Mouse (Mus musculus): ENCODE measurements at regions not wholly inside any gene's neighbourhood (a gene's known extent, or its start where the extent isn't known, plus 50 kb on each side); places are given as distances from the start of the nearest gene placed in this dataset.

GRCm38 (mm10) chr3:151000217-151000616 lies 437.5 kb upstream of the Adgrl4 start:
- Histone ChIP-seq H3K27ac (replicated peaks) (no peak overlapping the region), H3K9ac (ENCODE audit: low read length) (no peak overlapping the region), H3K4me1 (replicated peaks; ENCODE audit: control insufficient read depth, insufficient read depth) (no peaks in the 10 kb centered on the region), H3K4me2 (replicated peaks; ENCODE audit: low read depth) (no peak overlapping the region), H3K36me3 (ENCODE audit: control insufficient read depth, insufficient read depth, low read length) (no peaks in the 10 kb centered on the region), H3K9me3 (ENCODE audit: control insufficient read depth, low read length) (no peaks in the 10 kb centered on the region), H3K4me3 (ENCODE audit: low read depth, low read length) (no peak overlapping the region), H3K27me3 (ENCODE audit: control insufficient read depth, insufficient read depth, low read length) (no peaks in the 10 kb centered on the region)
- 28% methylated on average over 5 of the region's 5 CpGs for WGBS
- TF ChIP-seq EP300 (optimal IDR thresholded peaks at IDR 0.05) (no peak), CTCF (IDR thresholded peaks at IDR 0.05; ENCODE audit: low read depth) (no peak)
- no peak for ATAC-seq (ENCODE audit: low FRiP score, low TSS enrichment)
- no peak for DNase-seq (ENCODE audit: low spot score)

- ATAC-seq (ENCODE audit: low FRiP score, low TSS enrichment) (no peak), DNase-seq (ENCODE audit: low spot score) (peak; percentile 19)
- H3K27me3 ChIP-seq (ENCODE audit: control insufficient read depth, insufficient read depth, low read length) = no peaks in the 10 kb centered on the region
- no peak overlapping the region for H3K4me3 ChIP-seq (ENCODE audit: low read depth, low read length)
- no peak overlapping the region for H3K4me2 ChIP-seq (replicated peaks; ENCODE audit: low read depth)
- H3K9ac ChIP-seq (ENCODE audit: low read length) = no peak overlapping the region
- TF ChIP-seq EP300 (optimal IDR thresholded peaks at IDR 0.05) = no peak
- TF ChIP-seq CTCF (IDR thresholded peaks at IDR 0.05; ENCODE audit: low read depth) = peak; percentile 74
- no peaks in the 10 kb centered on the region for H3K9me3 ChIP-seq (ENCODE audit: control insufficient read depth, low read length)
- no peaks in the 10 kb centered on the region for H3K4me1 ChIP-seq (replicated peaks; ENCODE audit: control insufficient read depth, insufficient read depth)
- H3K27ac ChIP-seq (replicated peaks) = no peak overlapping the region
- 27% methylated on average over 6 of the region's 6 CpGs for WGBS
- no peaks in the 10 kb centered on the region for H3K36me3 ChIP-seq (ENCODE audit: control insufficient read depth, insufficient read depth, low read length)
These were observed 435.7 kb upstream of the Adgrl4 start for GRCm38 (mm10) chr3:151001881-151002412.

- Histone ChIP-seq H3K4me3 (ENCODE audit: low read depth, low read length) (no peak overlapping the region), H3K36me3 (ENCODE audit: control insufficient read depth, insufficient read depth, low read length) (no peaks in the 10 kb centered on the region), H3K27me3 (ENCODE audit: control insufficient read depth, insufficient read depth, low read length) (no peaks in the 10 kb centered on the region), H3K9ac (ENCODE audit: low read length) (no peak overlapping the region), H3K4me2 (replicated peaks; ENCODE audit: low read depth) (no peak overlapping the region), H3K4me1 (replicated peaks; ENCODE audit: control insufficient read depth, insufficient read depth) (no peaks in the 10 kb centered on the region), H3K27ac (replicated peaks) (no peak overlapping the region), H3K9me3 (ENCODE audit: control insufficient read depth, low read length) (no peaks in the 10 kb centered on the region)
- WGBS = 84% methylated on average over 3 of the region's 3 CpGs
- ATAC-seq (ENCODE audit: low FRiP score, low TSS enrichment) (no peak), DNase-seq (ENCODE audit: low spot score) (no peak)
- TF ChIP-seq EP300 (optimal IDR thresholded peaks at IDR 0.05) (no peak), CTCF (IDR thresholded peaks at IDR 0.05; ENCODE audit: low read depth) (no peak)
These were observed 434.2 kb upstream of the Adgrl4 start for GRCm38 (mm10) chr3:151003524-151003923.

- ATAC-seq (ENCODE audit: low FRiP score, low TSS enrichment) = no peak
- no peaks in the 10 kb centered on the region for H3K9me3 ChIP-seq (ENCODE audit: control insufficient read depth, low read length)
- no peak overlapping the region for H3K4me2 ChIP-seq (replicated peaks; ENCODE audit: low read depth)
- H3K9ac ChIP-seq (ENCODE audit: low read length) = no peak overlapping the region
- WGBS = 81% methylated on average over 6 of the region's 6 CpGs
- H3K27me3 ChIP-seq (ENCODE audit: control insufficient read depth, insufficient read depth, low read length) = no peaks in the 10 kb centered on the region
- H3K27ac ChIP-seq (replicated peaks) = no peak overlapping the region
- DNase-seq (ENCODE audit: low spot score) = no peak
- H3K36me3 ChIP-seq (ENCODE audit: control insufficient read depth, insufficient read depth, low read length) = no peaks in the 10 kb centered on the region
- no peak overlapping the region for H3K4me3 ChIP-seq (ENCODE audit: low read depth, low read length)
- H3K4me1 ChIP-seq (replicated peaks; ENCODE audit: control insufficient read depth, insufficient read depth) = no peaks in the 10 kb centered on the region
- no peak for TF ChIP-seq CTCF (IDR thresholded peaks at IDR 0.05; ENCODE audit: low read depth)
- TF ChIP-seq EP300 (optimal IDR thresholded peaks at IDR 0.05) = no peak
These were observed 433.7 kb upstream of the Adgrl4 start for GRCm38 (mm10) chr3:151003990-151004389.

- DNase-seq (ENCODE audit: low spot score) (no peak), ATAC-seq (ENCODE audit: low FRiP score, low TSS enrichment) (no peak)
- H3K9me3 ChIP-seq (ENCODE audit: control insufficient read depth, low read length) = no peaks in the 10 kb centered on the region
- H3K36me3 ChIP-seq (ENCODE audit: control insufficient read depth, insufficient read depth, low read length) = no peaks in the 10 kb centered on the region
- TF ChIP-seq EP300 (optimal IDR thresholded peaks at IDR 0.05) (no peak), CTCF (IDR thresholded peaks at IDR 0.05; ENCODE audit: low read depth) (no peak)
- H3K4me1 ChIP-seq (replicated peaks; ENCODE audit: control insufficient read depth, insufficient read depth) = no peaks in the 10 kb centered on the region
- 65% methylated on average over 3 of the region's 3 CpGs for WGBS
- no peaks in the 10 kb centered on the region for H3K27me3 ChIP-seq (ENCODE audit: control insufficient read depth, insufficient read depth, low read length)
- H3K27ac ChIP-seq (replicated peaks) = no peak overlapping the region
- no peak overlapping the region for H3K4me3 ChIP-seq (ENCODE audit: low read depth, low read length)
- no peak overlapping the region for H3K9ac ChIP-seq (ENCODE audit: low read length)
- H3K4me2 ChIP-seq (replicated peaks; ENCODE audit: low read depth) = no peak overlapping the region
These were observed 417.7 kb upstream of the Adgrl4 start for GRCm38 (mm10) chr3:151020014-151020413.

- no peak for DNase-seq (ENCODE audit: low spot score)
- H3K9me3 ChIP-seq (ENCODE audit: control insufficient read depth, low read length) = no peaks in the 10 kb centered on the region
- WGBS = 61% methylated on average over 3 of the region's 3 CpGs
- no peak for ATAC-seq (ENCODE audit: low FRiP score, low TSS enrichment)
- no peak overlapping the region for H3K27ac ChIP-seq (replicated peaks)
- no peak overlapping the region for H3K9ac ChIP-seq (ENCODE audit: low read length)
- TF ChIP-seq CTCF (IDR thresholded peaks at IDR 0.05; ENCODE audit: low read depth) = no peak
- no peaks in the 10 kb centered on the region for H3K36me3 ChIP-seq (ENCODE audit: control insufficient read depth, insufficient read depth, low read length)
- H3K4me2 ChIP-seq (replicated peaks; ENCODE audit: low read depth) = no peak overlapping the region
- no peaks in the 10 kb centered on the region for H3K27me3 ChIP-seq (ENCODE audit: control insufficient read depth, insufficient read depth, low read length)
- no peak overlapping the region for H3K4me3 ChIP-seq (ENCODE audit: low read depth, low read length)
- H3K4me1 ChIP-seq (replicated peaks; ENCODE audit: control insufficient read depth, insufficient read depth) = no peaks in the 10 kb centered on the region
These were observed 380.2 kb upstream of the Adgrl4 start for GRCm38 (mm10) chr3:151057491-151057890.

All from stomach, postnatal 0 days (tissue).